In the genomic region with DNA sequence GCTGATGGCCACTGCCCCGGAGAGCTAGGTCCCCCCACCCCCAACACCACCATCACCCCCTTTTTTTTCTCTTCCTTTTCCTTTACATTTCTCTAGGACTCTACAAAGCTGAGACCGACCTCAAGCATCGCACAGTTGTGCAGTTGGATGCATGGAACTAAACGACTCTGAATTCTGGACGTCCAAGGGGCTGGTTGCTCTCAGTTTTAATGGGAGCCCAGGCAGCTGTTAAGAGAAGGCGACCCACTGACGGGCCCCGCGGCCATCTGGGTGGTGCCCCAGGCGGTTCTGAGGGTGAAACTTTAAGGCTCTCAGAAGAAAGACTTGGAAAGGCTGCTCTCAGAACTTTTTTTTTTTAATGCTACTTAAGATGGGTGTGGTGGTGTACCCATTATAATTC, we compare ENCODE assay signal across 12 mouse cellular contexts. TPM values are rescaled to one million over a fixed set of nuclear protein-coding genes. Genes with fewer than 3 reads are reported as not detected.
DNase-seq lines count a peak whose midpoint lies in the region; ATAC-seq lines count a peak whose summit lies in the region.
"Had no signal": no experiment of that assay in that cellular context is flagged by ENCODE, and none has a peak within 500 bp of the region (broad histone marks: within the 10 kb centered on the region; RNA-seq: fewer than 3 reads in every experiment).

No protein-coding gene starts in this region.

- H3K27ac ChIP-seq in kidney, embryonic 16.5 days (ENCODE audit: low read length) = peak overlapping the region; percentile 77
- peak overlapping the region; percentile 84; the same call in 1 of the 2 replicates for H3K27ac ChIP-seq in forebrain, embryonic 11.5 days (ENCODE audit: low read depth, low read length)
- H3K27ac ChIP-seq in limb, embryonic 13.5 days = no peak overlapping the region
- no peak overlapping the region for H3K27ac ChIP-seq in neural tube, embryonic 14.5 days (ENCODE audit: low read depth, low read length)

- H3K27me3 ChIP-seq in kidney, embryonic 16.5 days (ENCODE audit: insufficient read depth, low read length) = peaks cover 25% of the 10 kb centered on the region
- peaks cover 11% of the 10 kb centered on the region for H3K27me3 ChIP-seq in forebrain, embryonic 11.5 days (ENCODE audit: control insufficient read depth, insufficient read depth, low read length)
- H3K27me3 ChIP-seq in limb, embryonic 13.5 days = peaks cover 36% of the 10 kb centered on the region
- peaks cover 19% of the 10 kb centered on the region for H3K27me3 ChIP-seq in neural tube, embryonic 14.5 days (ENCODE audit: control insufficient read depth, insufficient read depth, low read length)

- H3K4me1 ChIP-seq in kidney, embryonic 16.5 days (ENCODE audit: insufficient read depth, low read length) = peaks cover 28% of the 10 kb centered on the region
- H3K4me1 ChIP-seq in forebrain, embryonic 11.5 days (replicated peaks; ENCODE audit: control insufficient read depth, insufficient read depth, low read length) = peaks cover 9% of the 10 kb centered on the region
- H3K4me1 ChIP-seq in limb, embryonic 13.5 days = peaks cover 43% of the 10 kb centered on the region
- peaks cover 16% of the 10 kb centered on the region; the same call in 1 of the 2 replicates for H3K4me1 ChIP-seq in neural tube, embryonic 14.5 days (ENCODE audit: control insufficient read depth, insufficient read depth, low read length)

- no peak for ATAC-seq in kidney, embryonic 16.5 days (ENCODE audit: low FRiP score, low TSS enrichment)
- no peak for ATAC-seq in forebrain, embryonic 11.5 days (replicated peaks; ENCODE audit: low FRiP score)
- ATAC-seq in limb, embryonic 13.5 days (ENCODE audit: low FRiP score, low read depth) = no peak
- ATAC-seq in neural tube, embryonic 14.5 days (ENCODE audit: low read depth) = no peak

- H3K9ac ChIP-seq in kidney, embryonic 16.5 days (replicated peaks; ENCODE audit: low read length) = peak overlapping the region; percentile 87
- peak overlapping the region; percentile 86 for H3K9ac ChIP-seq in forebrain, embryonic 11.5 days (ENCODE audit: low read length)
- H3K9ac ChIP-seq in limb, embryonic 13.5 days = peak overlapping the region; percentile 73
- H3K9ac ChIP-seq in neural tube, embryonic 14.5 days (replicated peaks; ENCODE audit: low read depth, low read length) = peak overlapping the region; percentile 66; the same call in 1 of the 2 replicates

- intact Hi-C loops in left cerebral cortex, postnatal 25 days (cut with DNase I) = no loop called here

- peak overlapping the region; percentile 96 for H3K4me2 ChIP-seq in kidney, embryonic 16.5 days (replicated peaks; ENCODE audit: low read depth, low read length)
- H3K4me2 ChIP-seq in forebrain, embryonic 11.5 days (ENCODE audit: low read depth, low read length, severe bottlenecking) = peak overlapping the region; percentile 92
- H3K4me2 ChIP-seq in limb, embryonic 13.5 days (replicated peaks) = peak overlapping the region; percentile 93
- H3K4me2 ChIP-seq in neural tube, embryonic 14.5 days (ENCODE audit: low read depth, low read length) = peak overlapping the region; percentile 79

- H3K4me3 ChIP-seq in kidney, embryonic 16.5 days (ENCODE audit: low read length) = peak overlapping the region; percentile 63
- H3K4me3 ChIP-seq in forebrain, embryonic 11.5 days (ENCODE audit: low read depth, low read length) = peak overlapping the region; percentile 71
- peak overlapping the region; percentile 68 for H3K4me3 ChIP-seq in limb, embryonic 13.5 days
- peak overlapping the region; percentile 58 for H3K4me3 ChIP-seq in neural tube, embryonic 14.5 days (ENCODE audit: low read depth, low read length)

- DNase-seq in kidney, adult 8-10 months = no peak
- DNase-seq in forebrain, embryonic 11.5 days (ENCODE audit: low spot score) = peak; percentile 66
- DNase-seq in left cerebral cortex, postnatal 25 days (ENCODE audit: low spot score in 2 of 2) = no peak
- DNase-seq in cerebellum, adult 11-12 months = no peak
- DNase-seq in adrenal gland, adult 2 months = no peak
- DNase-seq: lung, postnatal 36 days had no signal

- no peaks in the 10 kb centered on the region for H3K36me3 ChIP-seq in kidney, embryonic 16.5 days (ENCODE audit: insufficient read depth, low read length)
- H3K36me3 ChIP-seq in forebrain, embryonic 11.5 days (ENCODE audit: control insufficient read depth, insufficient read depth, low read length) = no peaks in the 10 kb centered on the region
- H3K36me3 ChIP-seq in limb, embryonic 13.5 days = no peaks in the 10 kb centered on the region
- no peaks in the 10 kb centered on the region for H3K36me3 ChIP-seq in neural tube, embryonic 14.5 days (ENCODE audit: control insufficient read depth, insufficient read depth, low read length)
- H3K36me3 ChIP-seq: G1E had no signal

- H3K9me3 ChIP-seq in kidney, embryonic 16.5 days (ENCODE audit: low read length) = no peaks in the 10 kb centered on the region
- no peaks in the 10 kb centered on the region for H3K9me3 ChIP-seq in forebrain, embryonic 11.5 days (ENCODE audit: control insufficient read depth, low read length)
- H3K9me3 ChIP-seq in limb, embryonic 13.5 days = no peaks in the 10 kb centered on the region
- H3K9me3 ChIP-seq in neural tube, embryonic 14.5 days (ENCODE audit: control insufficient read depth, low read length) = no peaks in the 10 kb centered on the region

- 1% methylated on average over 10 of the region's 10 CpGs for WGBS in kidney, embryonic 16.5 days
- 0% methylated on average over 10 of the region's 10 CpGs for WGBS in forebrain, embryonic 11.5 days
- WGBS in limb, embryonic 13.5 days = under 1% methylated on average over 10 of the region's 10 CpGs
- 0% methylated on average over 10 of the region's 10 CpGs for WGBS in neural tube, embryonic 14.5 days

RNA-seq across cellular contexts. Expression of gene Trim71, which starts 0.5 kb away (rescaled TPM):
- polyA plus RNA-seq in kidney, embryonic 16.5 days (2015; fragmentation: Nextera tagmentation; extraction: Ambion mirVana) = 0.69 and 0.89 TPM in 2 replicates
- polyA plus RNA-seq in forebrain, embryonic 11.5 days (2014; fragmentation: Nextera tagmentation; extraction: Ambion mirVana) = 1.5 and 1.6 TPM in 2 replicates
- polyA plus RNA-seq in limb, embryonic 13.5 days (2015; fragmentation: Nextera tagmentation; extraction: Ambion mirVana) = 0.62 and 0.91 TPM in 2 replicates
- polyA plus RNA-seq in neural tube, embryonic 14.5 days (2014; fragmentation: Nextera tagmentation; extraction: Ambion mirVana) = 0.28 and 0.32 TPM in 2 replicates
- total RNA-seq in left cerebral cortex, postnatal 25 days (2021) = under 1 TPM; 0.69 TPM
- total RNA-seq in adrenal gland, adult 2 months (2021) = not detected
- polyA plus RNA-seq in adrenal gland, adult 2 months (2012; rRNA removed) = 0.01 TPM in 1 of 2 replicates, not detected in the other
- total RNA-seq: heart, adult 8-10 months had no signal
- polyA plus RNA-seq: G1E had no signal

RNA-seq across cellular contexts. Expression of gene C130032M10Rik, which starts 49.2 kb away (rescaled TPM):
- polyA plus RNA-seq in kidney, embryonic 16.5 days (2015; fragmentation: Nextera tagmentation; extraction: Ambion mirVana) = 0.22 and 0.36 TPM in 2 replicates
- polyA plus RNA-seq in forebrain, embryonic 11.5 days (2014; fragmentation: Nextera tagmentation; extraction: Ambion mirVana) = not detected in 2 replicates
- 0.37 and 0.42 TPM in 2 replicates for polyA plus RNA-seq in limb, embryonic 13.5 days (2015; fragmentation: Nextera tagmentation; extraction: Ambion mirVana)
- polyA plus RNA-seq in neural tube, embryonic 14.5 days (2014; fragmentation: Nextera tagmentation; extraction: Ambion mirVana) = not detected in 2 replicates
- total RNA-seq in left cerebral cortex, postnatal 25 days (2021) = not detected
- under 1 TPM in 1 of 2 experiments, not detected in 1; 0.40 TPM for total RNA-seq in adrenal gland, adult 2 months (2021)
- polyA plus RNA-seq in adrenal gland, adult 2 months (2012; rRNA removed) = 0.75 TPM in 1 of 2 replicates, not detected in the other
- total RNA-seq: G1E; heart, adult 8-10 months had no signal
- polyA plus RNA-seq: G1E; spleen, adult 2 months had no signal

RNA-seq across cellular contexts. Expression of gene Ccr4, which starts 60.0 kb away (rescaled TPM):
- 0.49 and 1.4 TPM in 2 replicates for polyA plus RNA-seq in kidney, embryonic 16.5 days (2015; fragmentation: Nextera tagmentation; extraction: Ambion mirVana)
- not detected in 2 replicates for polyA plus RNA-seq in forebrain, embryonic 11.5 days (2014; fragmentation: Nextera tagmentation; extraction: Ambion mirVana)
- polyA plus RNA-seq in limb, embryonic 13.5 days (2015; fragmentation: Nextera tagmentation; extraction: Ambion mirVana) = not detected in 2 replicates
- not detected in 2 replicates for polyA plus RNA-seq in neural tube, embryonic 14.5 days (2014; fragmentation: Nextera tagmentation; extraction: Ambion mirVana)
- not detected for total RNA-seq in left cerebral cortex, postnatal 25 days (2021)
- total RNA-seq in adrenal gland, adult 2 months (2021) = not detected
- not detected in 2 replicates for polyA plus RNA-seq in adrenal gland, adult 2 months (2012; rRNA removed)
- total RNA-seq: G1E; heart, adult 8-10 months had no signal
- polyA plus RNA-seq: G1E had no signal

Comparison
In these comparisons a context has a peak if more than half of its experiments do, and no peak if none do; other contexts are left out.
1. H3K27ac ChIP-seq: peak in kidney, embryonic 16.5 days (single experiment) and forebrain, embryonic 11.5 days (single experiment); none in limb, embryonic 13.5 days (single experiment) and neural tube, embryonic 14.5 days (single experiment).
2. Peak in every context shown above with its lines, with median percentiles within 50 percentile points of each other: H3K4me2 ChIP-seq, H3K4me3 ChIP-seq and H3K9ac ChIP-seq.